Mouse (Mus musculus) forebrain, embryonic 16.5 days (tissue): Measurements from ENCODE around the gene Tmem109. TPM values are rescaled to one million over a fixed set of nuclear protein-coding genes. Genes with fewer than 3 reads are reported as not detected.

Experiments
- ATAC-seq: fragments of 200-750 bp; cut with Nextera tagmentation; 2 replicates; pipeline ENCODE4 v1.8.0; 2017; ENCODE audit warnings: mild to moderate bottlenecking, moderate library complexity
- H3K27ac ChIP-seq: fragments of 300-500 bp; sonication (generic); 2 replicates; pipeline ENCODE4 v1.5.1; 2014; ENCODE audit warnings: low read length, control low read depth
- H3K27me3 ChIP-seq: fragments of 300-500 bp; sonication (generic); replicated peaks from 2 replicates; pipeline ENCODE4 v1.6.1; 2014; ENCODE audit warnings: low read length; ENCODE audit not compliant: control insufficient read depth, insufficient read depth
- H3K36me3 ChIP-seq: fragments of 300-500 bp; sonication (generic); 2 replicates; pipeline ENCODE4 v1.6.1; 2014; ENCODE audit not compliant: control insufficient read depth, insufficient read depth
- H3K4me1 ChIP-seq: fragments of 300-500 bp; sonication (generic); replicated peaks from 2 replicates; pipeline ENCODE4 v1.6.1; 2014; ENCODE audit warnings: low read length; ENCODE audit not compliant: control insufficient read depth, insufficient read depth
- H3K4me2 ChIP-seq: fragments of 300-500 bp; sonication (generic); 2 replicates; pipeline ENCODE4 v1.6.1; 2014; ENCODE audit warnings: mild to moderate bottlenecking, low read length, control low read depth
- H3K4me3 ChIP-seq: fragments of 300-500 bp; sonication (generic); replicated peaks from 2 replicates; pipeline ENCODE4 v1.5.1; 2014; ENCODE audit warnings: mild to moderate bottlenecking, low read length, control low read depth
- H3K9ac ChIP-seq: fragments of 300-500 bp; sonication (generic); replicated peaks from 2 replicates; pipeline ENCODE4 v1.6.1; 2014; ENCODE audit warnings: low read depth, low read length, control low read depth
- H3K9me3 ChIP-seq: fragments of 300-500 bp; sonication (generic); 2 replicates; pipeline ENCODE4 v1.6.1; 2016; ENCODE audit warnings: low read length; ENCODE audit not compliant: control insufficient read depth
- WGBS: fragments of 180-500 bp; shearing (Covaris S2); extraction: QIAGEN DNeasy Blood & Tissue Kit; methylation state at CpG from one replicate; pipeline ENCODE4 v1.1.7; 2014; 5-methylcytosine and 5-hydroxymethylcytosine counted together
- polyA plus RNA-seq: library from polyadenylated mRNA; unstranded; fragments of >200 nt; fragmentation: Nextera tagmentation; extraction: Ambion mirVana; gene quantifications from 2 replicates; pipeline ENCODE4 v1.2.1, GENCODE M21; 2015

Gene Tmem109
- 43.7 and 46.1 TPM in 2 replicates for polyA plus RNA-seq

DNA sequence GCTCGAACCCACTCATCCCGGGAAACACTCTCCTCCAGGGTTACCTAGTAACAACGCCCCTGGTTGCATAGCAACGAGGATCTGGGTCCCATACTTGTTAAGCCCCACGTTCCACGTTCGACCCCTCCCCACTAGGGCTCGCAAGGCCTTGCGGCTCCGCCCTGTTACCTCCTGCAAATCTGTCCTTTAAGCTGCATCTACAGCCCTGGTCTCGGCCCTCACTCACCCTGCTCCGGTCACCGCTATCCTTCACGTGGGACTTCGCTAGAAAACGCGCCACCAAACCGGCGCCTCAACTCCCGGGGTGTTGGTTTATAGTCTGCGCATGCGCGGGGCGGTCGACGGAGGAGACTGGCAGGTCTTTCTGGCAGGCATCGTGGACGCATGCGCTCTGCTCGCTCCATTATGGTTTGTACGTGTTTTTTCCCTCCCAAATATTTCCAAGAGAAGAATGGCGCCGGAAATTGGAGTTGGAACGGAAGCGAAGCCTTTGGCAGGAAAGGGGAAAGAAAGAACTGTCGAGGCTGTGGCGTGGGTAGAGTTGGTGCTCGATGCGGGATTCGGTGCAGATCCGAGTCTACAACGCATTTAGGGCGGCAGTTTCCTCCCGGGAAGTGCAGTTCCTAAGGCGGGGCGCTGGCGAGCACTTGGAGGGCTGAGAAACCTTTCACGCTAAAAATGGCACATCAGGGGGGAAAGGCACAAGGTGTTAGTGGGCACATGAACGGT, at the start of gene Tmem109:
TSS of gene Tmem109 (minus strand) at position 576 of the 729 bp plus-strand sequence.
- Histone ChIP-seq H3K4me2 (peak within 1 kb of the TSS; percentile 75), H3K27ac (peak within 1 kb of the TSS; percentile 96), H3K9me3 (no peaks in the 10 kb centered on the region), H3K9ac (peak within 1 kb of the TSS; percentile 68), H3K36me3 (no peaks in the 10 kb centered on the region), H3K4me1 (peaks cover 19% of the 10 kb centered on the region), H3K4me3 (peak within 1 kb of the TSS; percentile 49), H3K27me3 (no peaks in the 10 kb centered on the region)
- under 1% methylated on average over 49 of the region's 49 CpGs for WGBS
- ATAC-seq: peak; percentile 93

DNA sequence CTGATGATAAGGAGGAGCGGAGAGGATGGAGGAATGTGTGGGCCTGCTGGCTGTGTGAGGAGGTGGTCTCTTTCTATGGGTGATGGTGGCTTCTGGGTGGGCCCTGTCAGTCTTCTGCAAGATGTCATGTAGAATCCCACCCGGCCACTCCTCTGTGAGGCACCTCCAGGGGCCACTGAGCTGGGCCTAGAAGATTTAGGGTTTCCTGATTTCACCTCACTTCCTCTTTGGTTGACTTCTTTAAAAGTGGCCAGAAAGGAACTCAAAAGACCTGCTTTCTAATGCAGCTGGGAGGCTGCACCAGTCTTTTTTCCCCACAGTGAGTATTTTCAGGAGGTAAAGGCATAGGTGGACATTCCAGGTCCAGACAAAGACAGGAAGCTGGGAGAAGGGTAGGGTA, 48.8 kb upstream of the Tmem109 start:
- Histone ChIP-seq H3K36me3 (no peaks in the 10 kb centered on the region), H3K9ac (no peak overlapping the region), H3K4me2 (no peak overlapping the region), H3K4me1 (no peaks in the 10 kb centered on the region), H3K27me3 (no peaks in the 10 kb centered on the region), H3K27ac (no peak overlapping the region), H3K9me3 (no peaks in the 10 kb centered on the region), H3K4me3 (no peak overlapping the region)
- ATAC-seq: no peak
- WGBS: 88% methylated on average over 2 of the region's 2 CpGs

DNA sequence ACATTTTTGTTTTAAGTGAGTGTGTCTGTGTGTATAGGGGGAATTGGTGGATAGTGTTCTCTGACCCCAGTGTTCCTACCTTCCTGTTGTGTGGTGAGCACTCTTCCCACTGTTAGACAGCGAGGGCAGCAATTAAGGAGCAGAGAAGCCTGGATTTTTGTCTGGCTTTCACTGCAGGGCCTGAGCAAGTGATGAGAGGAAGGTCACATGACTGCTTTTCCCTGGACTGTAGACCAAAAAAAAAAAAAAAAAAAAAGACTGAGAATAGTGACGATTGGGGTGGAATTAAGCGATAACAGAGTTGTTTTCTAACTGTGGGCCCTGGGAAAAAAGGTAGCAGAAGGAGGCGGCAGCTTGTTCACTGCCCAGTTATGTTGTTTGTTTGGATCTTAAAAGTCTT, 44.9 kb upstream of the Tmem109 start:
- Histone ChIP-seq H3K27me3 (no peaks in the 10 kb centered on the region), H3K4me3 (no peak overlapping the region), H3K4me1 (no peaks in the 10 kb centered on the region), H3K36me3 (no peaks in the 10 kb centered on the region), H3K9ac (no peak overlapping the region), H3K27ac (no peak overlapping the region), H3K4me2 (no peak overlapping the region), H3K9me3 (no peaks in the 10 kb centered on the region)
- WGBS: 35% methylated on average over 4 of the region's 4 CpGs
- no peak for ATAC-seq

DNA sequence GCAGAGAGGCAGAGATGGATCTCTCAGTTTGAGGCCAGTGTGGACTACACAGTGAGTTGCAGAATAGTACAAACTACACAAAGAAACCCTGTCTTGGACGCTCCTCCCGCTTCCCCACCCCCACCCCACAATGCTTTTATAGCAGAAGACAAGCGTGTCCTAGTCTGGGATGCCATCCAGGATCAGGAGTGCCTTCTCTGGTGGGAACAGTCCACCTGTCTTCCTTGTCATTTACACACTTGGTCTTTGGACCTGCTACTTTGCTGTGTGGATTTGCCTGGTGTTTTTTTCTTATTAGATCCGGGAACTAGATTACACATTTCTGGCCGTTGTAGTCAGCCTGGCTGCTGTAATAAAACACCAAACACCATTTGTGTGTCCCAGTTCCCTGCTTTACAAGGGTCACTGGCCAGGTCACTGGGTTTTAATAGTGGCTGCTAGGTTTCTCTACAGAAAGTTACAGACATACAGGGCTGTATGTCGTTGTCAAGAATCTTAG, 44.4 kb upstream of the Tmem109 start:
- no peak overlapping the region for H3K4me3 ChIP-seq
- ATAC-seq: no peak
- 19% methylated on average over 6 of the region's 6 CpGs for WGBS
- H3K4me1 ChIP-seq: no peaks in the 10 kb centered on the region
- no peak overlapping the region for H3K4me2 ChIP-seq
- no peaks in the 10 kb centered on the region for H3K36me3 ChIP-seq
- H3K27me3 ChIP-seq: no peaks in the 10 kb centered on the region
- no peak overlapping the region for H3K9ac ChIP-seq
- H3K27ac ChIP-seq: no peak overlapping the region
- no peaks in the 10 kb centered on the region for H3K9me3 ChIP-seq

DNA sequence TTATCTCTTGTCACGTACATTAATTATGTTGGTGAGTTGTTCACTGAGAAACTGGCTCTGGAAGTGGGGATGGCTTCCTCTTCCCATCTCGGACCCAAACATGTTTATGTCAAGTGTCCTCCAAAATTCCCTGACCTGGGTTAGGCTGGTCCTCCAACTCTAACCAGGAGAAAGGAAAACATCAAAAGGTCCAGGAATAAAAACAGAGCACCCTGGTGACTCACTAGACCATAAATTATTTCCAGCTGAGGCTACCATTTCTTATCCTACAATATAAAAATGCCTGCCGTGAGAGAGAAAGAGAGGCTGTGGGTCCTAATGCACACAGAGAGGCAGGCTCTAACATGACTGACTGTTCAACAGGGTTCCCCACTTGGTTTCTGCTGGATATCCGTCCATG, 42.4 kb upstream of the Tmem109 start:
- H3K4me1 ChIP-seq: no peaks in the 10 kb centered on the region
- no peaks in the 10 kb centered on the region for H3K9me3 ChIP-seq
- ATAC-seq: no peak
- H3K4me2 ChIP-seq: no peak overlapping the region
- H3K27ac ChIP-seq: no peak overlapping the region
- no peaks in the 10 kb centered on the region for H3K27me3 ChIP-seq
- H3K36me3 ChIP-seq: no peaks in the 10 kb centered on the region
- H3K9ac ChIP-seq: no peak overlapping the region
- H3K4me3 ChIP-seq: no peak overlapping the region
- 67% methylated on average over 4 of the region's 4 CpGs for WGBS

DNA sequence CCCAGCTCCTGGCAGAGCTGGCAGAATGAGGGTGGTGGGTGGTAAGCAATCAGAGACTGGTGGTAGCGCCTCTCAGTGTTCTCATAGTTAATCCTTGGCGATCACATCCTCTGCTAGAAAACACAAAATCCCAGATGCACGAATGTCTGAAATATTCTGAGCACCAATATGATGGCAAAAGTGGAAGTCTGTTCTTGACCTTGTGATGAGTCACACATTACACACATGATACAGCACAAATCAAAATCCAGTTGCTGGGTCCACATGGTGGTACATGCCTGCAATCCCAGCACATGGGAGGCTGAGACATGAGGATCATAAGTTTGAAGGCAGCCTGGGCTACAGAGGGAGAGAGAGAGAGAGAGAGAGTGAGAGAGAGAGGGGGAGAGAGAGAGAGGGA, 39.3 kb upstream of the Tmem109 start:
- Histone ChIP-seq H3K4me1 (no peaks in the 10 kb centered on the region), H3K36me3 (no peaks in the 10 kb centered on the region), H3K27me3 (no peaks in the 10 kb centered on the region), H3K9me3 (no peaks in the 10 kb centered on the region), H3K27ac (no peak overlapping the region), H3K4me2 (no peak overlapping the region), H3K4me3 (no peak overlapping the region), H3K9ac (no peak overlapping the region)
- 81% methylated on average over 3 of the region's 3 CpGs for WGBS
- no peak for ATAC-seq

DNA sequence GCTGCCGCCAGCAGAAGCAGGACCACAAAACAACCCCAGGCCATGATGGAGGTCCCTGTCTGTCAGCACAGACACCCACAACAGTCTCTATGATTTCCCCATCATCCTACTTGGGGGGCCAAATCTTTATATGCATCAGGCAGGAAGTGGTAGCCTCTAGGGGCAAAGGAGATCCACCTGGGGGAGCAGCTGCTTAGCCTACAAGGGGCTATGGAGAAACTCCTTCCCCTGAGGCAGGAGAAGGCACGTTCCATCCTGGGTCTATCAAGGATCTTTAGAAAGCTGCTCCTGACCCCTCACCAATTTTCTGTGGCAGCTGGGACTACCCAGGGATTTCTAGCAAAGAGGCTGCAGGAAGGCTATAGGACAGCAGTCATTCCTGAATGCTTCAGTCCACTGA, 38.7 kb upstream of the Tmem109 start, which contains the start of gene Zp1:
TSS of gene Zp1 (minus strand) at position 101 of the 400 bp plus-strand sequence.
- no peak within 1 kb of the TSS for H3K27ac ChIP-seq
- no peak within 1 kb of the TSS for H3K9ac ChIP-seq
- no peaks in the 10 kb centered on the region for H3K9me3 ChIP-seq
- ATAC-seq: no peak
- no peaks in the 10 kb centered on the region for H3K27me3 ChIP-seq
- WGBS: 76% methylated on average over 2 of the region's 2 CpGs
- H3K4me1 ChIP-seq: no peaks in the 10 kb centered on the region
- no peaks in the 10 kb centered on the region for H3K36me3 ChIP-seq
- H3K4me2 ChIP-seq: no peak within 1 kb of the TSS
- no peak within 1 kb of the TSS for H3K4me3 ChIP-seq

DNA sequence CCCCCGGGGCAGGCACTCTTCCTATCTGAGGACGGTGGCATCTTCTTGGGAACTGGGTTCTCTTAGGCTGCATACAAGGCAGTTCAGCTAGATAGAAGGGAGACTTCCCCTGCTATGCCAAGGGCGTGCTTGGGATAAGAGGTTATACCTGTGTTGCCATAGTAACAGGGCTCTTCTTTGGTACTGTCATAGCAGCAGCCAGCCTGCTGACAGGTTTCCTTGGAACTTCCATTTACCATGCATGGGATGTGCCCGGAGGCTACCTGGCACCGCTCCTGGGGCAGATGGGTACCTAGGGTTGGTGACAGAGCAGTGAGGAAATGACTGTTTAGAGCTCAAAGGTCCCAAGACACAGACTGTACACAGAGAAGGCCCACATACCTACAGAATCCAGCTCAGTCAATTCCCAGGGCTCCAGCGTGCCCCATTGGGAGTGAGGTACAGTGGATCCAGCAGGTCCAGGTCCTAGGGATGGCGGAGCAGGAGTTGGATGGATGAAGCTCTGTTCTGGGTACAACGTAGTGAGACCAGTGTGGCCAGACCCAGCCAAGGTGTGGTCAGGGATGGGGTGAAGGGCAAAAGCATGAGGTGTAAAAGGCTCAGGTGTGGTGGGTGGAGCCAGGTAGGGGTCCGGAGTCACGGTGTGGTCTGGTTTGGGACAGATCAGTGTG, 36.7 kb upstream of the Tmem109 start:
- 90% methylated on average over 10 of the region's 10 CpGs for WGBS
- Histone ChIP-seq H3K36me3 (no peaks in the 10 kb centered on the region), H3K9ac (no peak overlapping the region), H3K4me3 (no peak overlapping the region), H3K4me2 (no peak overlapping the region), H3K27me3 (no peaks in the 10 kb centered on the region), H3K4me1 (no peaks in the 10 kb centered on the region), H3K9me3 (no peaks in the 10 kb centered on the region), H3K27ac (no peak overlapping the region)
- ATAC-seq: peak; percentile 63

DNA sequence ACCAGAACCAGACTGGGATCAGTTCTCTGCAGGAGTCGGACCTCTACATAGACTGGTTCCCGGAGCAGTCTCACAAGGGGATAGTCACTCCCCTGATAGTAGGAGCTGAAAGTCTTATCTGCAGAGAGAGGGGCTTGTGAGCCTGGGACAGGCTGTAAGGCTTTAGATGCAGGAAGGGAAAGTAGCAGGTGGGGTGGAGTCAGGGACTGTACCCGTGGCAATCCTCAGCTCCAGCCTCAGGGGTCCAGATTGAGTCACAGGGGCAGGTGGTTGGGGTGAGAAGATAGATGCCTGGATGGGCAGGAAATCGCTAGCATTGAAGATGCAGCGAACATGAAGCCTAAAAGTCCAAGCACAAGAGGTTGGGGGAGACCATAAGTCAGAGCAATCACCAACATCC, 34.7 kb upstream of the Tmem109 start:
- WGBS: 65% methylated on average over 5 of the region's 5 CpGs
- Histone ChIP-seq H3K4me3 (no peak overlapping the region), H3K4me1 (no peaks in the 10 kb centered on the region), H3K27me3 (no peaks in the 10 kb centered on the region), H3K4me2 (no peak overlapping the region), H3K9ac (no peak overlapping the region), H3K36me3 (no peaks in the 10 kb centered on the region), H3K9me3 (no peaks in the 10 kb centered on the region), H3K27ac (no peak overlapping the region)
- ATAC-seq: no peak
